Comparison of ENCODE assay signal across 8 mouse cellular contexts in genomic region chrX:96019556-96019955, GRCm38 (mm10).
DNase-seq lines count a peak whose midpoint lies in the region; ATAC-seq lines count a peak whose summit lies in the region.

No protein-coding gene starts in this region.

- no peak overlapping the region for H3K9ac ChIP-seq in forebrain, embryonic 14.5 days (ENCODE audit: low read length)
- no peak overlapping the region for H3K9ac ChIP-seq in forebrain, embryonic 12.5 days

- no peaks in the 10 kb centered on the region for H3K36me3 ChIP-seq in forebrain, embryonic 14.5 days (ENCODE audit: control insufficient read depth, insufficient read depth, low read length)
- H3K36me3 ChIP-seq in forebrain, embryonic 12.5 days (replicated peaks) = no peaks in the 10 kb centered on the region

- H3K9me3 ChIP-seq in forebrain, embryonic 14.5 days (replicated peaks; ENCODE audit: control insufficient read depth, low read length) = no peaks in the 10 kb centered on the region
- H3K9me3 ChIP-seq in forebrain, embryonic 12.5 days = no peaks in the 10 kb centered on the region

- H3K4me1 ChIP-seq in forebrain, embryonic 14.5 days (ENCODE audit: control insufficient read depth, insufficient read depth, low read length) = no peaks in the 10 kb centered on the region
- no peaks in the 10 kb centered on the region for H3K4me1 ChIP-seq in forebrain, embryonic 12.5 days

- 31% methylated on average over 2 of the region's 2 CpGs for WGBS in forebrain, embryonic 14.5 days
- WGBS in forebrain, embryonic 12.5 days = 45% methylated on average over 2 of the region's 2 CpGs

- no peak overlapping the region for H3K4me2 ChIP-seq in forebrain, embryonic 14.5 days (ENCODE audit: low read length)
- no peak overlapping the region for H3K4me2 ChIP-seq in forebrain, embryonic 12.5 days

- peak; percentile 47 for DNase-seq in forebrain, embryonic 14.5 days (ENCODE audit: low spot score)
- DNase-seq in NIH3T3 (ENCODE audit: low read depth) = peak; percentile 82
- peak; percentile 39 to 66 for DNase-seq in cerebellum, postnatal 25 days
- DNase-seq in gastrocnemius, postnatal 36 days = peak; percentile 23 to 38
- DNase-seq in kidney, postnatal 25 days = peak; percentile 60 to 66
- peak; percentile 68 to 80 for DNase-seq in lung, postnatal 4 days
- DNase-seq in spleen, adult 12 weeks (ENCODE audit: low spot score) = peak; percentile 25

- no peak overlapping the region for H3K4me3 ChIP-seq in forebrain, embryonic 14.5 days (ENCODE audit: low read depth, low read length)
- no peak overlapping the region for H3K4me3 ChIP-seq in forebrain, embryonic 12.5 days (replicated peaks)

- H3K27me3 ChIP-seq in forebrain, embryonic 14.5 days (replicated peaks; ENCODE audit: control insufficient read depth, insufficient read depth, low read length) = no peaks in the 10 kb centered on the region
- no peaks in the 10 kb centered on the region for H3K27me3 ChIP-seq in forebrain, embryonic 12.5 days

- ATAC-seq in forebrain, embryonic 14.5 days = peak; percentile 60; the same call in 1 of the 2 replicates
- ATAC-seq in forebrain, embryonic 12.5 days (ENCODE audit: low FRiP score) = no peak

- intact Hi-C loops in gastrocnemius, postnatal 36 days (cut with DNase I) = loop anchor here (5.0 kb wide), 1 partner anchor 158 kb away; no protein-coding TSS in a partner anchor

- no peak overlapping the region for H3K27ac ChIP-seq in forebrain, embryonic 14.5 days (ENCODE audit: low read depth, low read length)
- H3K27ac ChIP-seq in forebrain, embryonic 12.5 days = no peak overlapping the region

Comparison
In these comparisons a context has a peak if more than half of its experiments do, and no peak if none do; other contexts are left out.
1. DNase-seq: peak in every context shown above with its lines; median percentile 82 in NIH3T3; 74 in lung, postnatal 4 days; 63 in kidney, postnatal 25 days; 52 in cerebellum, postnatal 25 days; 47 in forebrain, embryonic 14.5 days; 30 in gastrocnemius, postnatal 36 days; 25 in spleen, adult 12 weeks.